In the genomic region with DNA sequence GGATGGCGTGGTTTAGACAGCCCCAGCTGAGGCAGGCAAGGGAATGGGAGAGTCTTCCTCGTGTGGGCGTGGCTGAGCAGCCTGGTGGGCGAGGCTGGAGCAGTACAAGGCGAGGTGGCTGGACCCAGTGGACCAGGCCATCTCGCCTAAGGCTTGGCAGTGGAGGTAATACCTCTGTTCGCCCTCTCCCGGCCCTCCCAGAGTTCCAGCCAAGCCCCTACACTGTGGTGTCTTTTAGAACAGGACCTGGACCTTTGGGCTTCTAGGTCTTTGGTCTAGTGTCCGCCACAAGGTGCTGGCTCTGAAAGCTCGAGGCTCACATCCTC, we compare ENCODE assay signal across 8 mouse cellular contexts. TPM values are rescaled to one million over a fixed set of nuclear protein-coding genes. Genes with fewer than 3 reads are reported as not detected.
DNase-seq lines count a peak whose midpoint lies in the region; ATAC-seq and TF ChIP-seq lines count a peak whose summit lies in the region.

No protein-coding gene starts in this region.

- H3K27me3 ChIP-seq in liver, adult 2 months (ENCODE audit: control insufficient read depth, insufficient read depth, low read length) = no peaks in the 10 kb centered on the region
- no peaks in the 10 kb centered on the region for H3K27me3 ChIP-seq in intestine, postnatal 0 days (replicated peaks; ENCODE audit: control insufficient read depth, insufficient read depth, low read length)
- peaks cover 23% of the 10 kb centered on the region for H3K27me3 ChIP-seq in neural tube, embryonic 14.5 days (ENCODE audit: control insufficient read depth, insufficient read depth, low read length)

- 0 out of 2 replicates have a peak, but pooled peaks have one; percentile 3 for TF ChIP-seq CTCF in liver, adult 2 months (IDR thresholded peaks at IDR 0.05; ENCODE audit: low read depth, low read length)
- no peak for TF ChIP-seq CTCF in embryonic fibroblast, embryonic 13.5 days (IDR thresholded peaks at IDR 0.05; ENCODE audit: borderline replicate concordance, insufficient read depth, low read length)
- no peak for TF ChIP-seq CTCF in intestine, postnatal 0 days (IDR thresholded peaks at IDR 0.05; ENCODE audit: low read depth)

- DNase-seq in liver, adult 2 months (ENCODE audit: extremely low read depth, low read depth, low spot score) = no peak
- DNase-seq in liver = no peak
- DNase-seq in cerebellum, postnatal 14 days = no peak
- no peak for DNase-seq in gastrocnemius, adult 18-20 months (ENCODE audit: low spot score)
- no peak for DNase-seq in left cerebral cortex, postnatal 14 days (ENCODE audit: low spot score in 2 of 2)

- H3K36me3 ChIP-seq in liver, adult 2 months (ENCODE audit: control insufficient read depth, insufficient read depth, low read length) = no peaks in the 10 kb centered on the region
- no peaks in the 10 kb centered on the region for H3K36me3 ChIP-seq in intestine, postnatal 0 days (ENCODE audit: control insufficient read depth, insufficient read depth)
- no peaks in the 10 kb centered on the region for H3K36me3 ChIP-seq in neural tube, embryonic 14.5 days (ENCODE audit: control insufficient read depth, insufficient read depth, low read length)

- TF ChIP-seq POLR2A in liver, adult 2 months (IDR thresholded peaks at IDR 0.05; ENCODE audit: extremely low read depth, insufficient read depth, low read length) = 0 out of 2 replicates have a peak, but pooled peaks have one; percentile 32
- TF ChIP-seq POLR2A in embryonic fibroblast, embryonic 13.5 days (IDR thresholded peaks at IDR 0.05; ENCODE audit: low read depth, low read length) = peak; percentile 46; the same call in 1 of the 2 replicates

- intact Hi-C loops in left cerebral cortex, postnatal 14 days (cut with DNase I) = no loop called here

- peak overlapping the region; percentile 14 for H3K27ac ChIP-seq in liver, adult 2 months (replicated peaks; ENCODE audit: insufficient read depth, low read depth, low read length)
- H3K27ac ChIP-seq in embryonic fibroblast, embryonic 13.5 days (ENCODE audit: insufficient read depth, low read length) = no peak overlapping the region
- H3K27ac ChIP-seq in intestine, postnatal 0 days (ENCODE audit: low read depth, low read length) = peak overlapping the region; percentile 93
- H3K27ac ChIP-seq in neural tube, embryonic 14.5 days (ENCODE audit: low read depth, low read length) = no peak overlapping the region

- H3K4me2 ChIP-seq in intestine, postnatal 0 days (replicated peaks; ENCODE audit: low read depth) = peak overlapping the region; percentile 75
- peak overlapping the region; percentile 91 for H3K4me2 ChIP-seq in neural tube, embryonic 14.5 days (ENCODE audit: low read depth, low read length)

- H3K79me2 ChIP-seq in liver, adult 2 months (ENCODE audit: control insufficient read depth, insufficient read depth, low read length) = peaks cover under 1% of the 10 kb centered on the region; the same call in 1 of the 2 replicates

- ATAC-seq in intestine, postnatal 0 days = no peak
- ATAC-seq in neural tube, embryonic 14.5 days (ENCODE audit: low read depth) = peak; percentile 19; the same call in 1 of the 2 replicates

- WGBS in liver, adult 2 months = 3% methylated on average over 10 of the region's 10 CpGs
- WGBS in intestine, postnatal 0 days = 6% methylated on average over 10 of the region's 10 CpGs
- 8% methylated on average over 10 of the region's 10 CpGs for WGBS in neural tube, embryonic 14.5 days

- H3K4me3 ChIP-seq in liver, adult 2 months (ENCODE audit: insufficient read depth, low read depth, low read length) = peak overlapping the region; percentile 91; the same call in 1 of the 2 replicates
- H3K4me3 ChIP-seq in embryonic fibroblast, embryonic 13.5 days (ENCODE audit: insufficient read depth, low read length) = peak overlapping the region; percentile 72
- peak overlapping the region; percentile 88 for H3K4me3 ChIP-seq in intestine, postnatal 0 days (ENCODE audit: low read depth, low read length)
- H3K4me3 ChIP-seq in neural tube, embryonic 14.5 days (ENCODE audit: low read depth, low read length) = peak overlapping the region; percentile 40

- no peak overlapping the region for H3K9ac ChIP-seq in liver, adult 2 months (ENCODE audit: low read depth, low read length)
- H3K9ac ChIP-seq in intestine, postnatal 0 days (ENCODE audit: low read depth, low read length) = peak overlapping the region; percentile 43; the same call in 1 of the 2 replicates
- H3K9ac ChIP-seq in neural tube, embryonic 14.5 days (replicated peaks; ENCODE audit: low read depth, low read length) = peak overlapping the region; percentile 17; the same call in 1 of the 2 replicates

- no peaks in the 10 kb centered on the region for H3K9me3 ChIP-seq in intestine, postnatal 0 days (ENCODE audit: control insufficient read depth)
- no peaks in the 10 kb centered on the region for H3K9me3 ChIP-seq in neural tube, embryonic 14.5 days (ENCODE audit: control insufficient read depth, low read length)

- H3K4me1 ChIP-seq in liver, adult 2 months (ENCODE audit: control insufficient read depth, insufficient read depth, low read length) = peaks cover 9% of the 10 kb centered on the region; the same call in 1 of the 2 replicates
- H3K4me1 ChIP-seq in embryonic fibroblast, embryonic 13.5 days (ENCODE audit: control insufficient read depth, insufficient read depth, low read length) = no peaks in the 10 kb centered on the region; the same call in 1 of the 2 replicates
- 0 out of 2 replicates have a peak, but pooled peaks cover 4% of the 10 kb centered on the region for H3K4me1 ChIP-seq in intestine, postnatal 0 days (replicated peaks; ENCODE audit: control insufficient read depth, insufficient read depth, low read length)
- peaks cover 8% of the 10 kb centered on the region; the same call in 1 of the 2 replicates for H3K4me1 ChIP-seq in neural tube, embryonic 14.5 days (ENCODE audit: control insufficient read depth, insufficient read depth, low read length)

RNA-seq across cellular contexts. Expression of gene Baiap2l1, which starts 0.6 kb away (rescaled TPM):
- total RNA-seq in liver, adult 2 months (2014; rRNA removed) = 7.9 and 11.7 TPM in 2 replicates
- polyA plus RNA-seq in liver, adult 2 months (2012; rRNA removed) = 7.7 and 10.3 TPM in 2 replicates
- polyA plus RNA-seq in embryonic fibroblast, embryonic 13.5 days (2011; ENCODE audit: insufficient read length, low read depth, missing spikeins) = 5.1 and 7.5 TPM in 2 replicates
- 38.8 and 41.1 TPM in 2 replicates for polyA plus RNA-seq in intestine, postnatal 0 days (2015; fragmentation: Nextera tagmentation; extraction: Ambion mirVana)
- 1.2 and 1.9 TPM in 2 replicates for polyA plus RNA-seq in neural tube, embryonic 14.5 days (2014; fragmentation: Nextera tagmentation; extraction: Ambion mirVana)
- total RNA-seq in gastrocnemius, adult 18-20 months (2021) = under 1 TPM; 0.37 to 0.52 TPM
- under 1 TPM; 0.42 to 0.70 TPM for total RNA-seq in left cerebral cortex, postnatal 14 days (2021)

Comparison
In these comparisons a context has a peak if more than half of its experiments do, and no peak if none do; other contexts are left out.
1. H3K27ac ChIP-seq: peak in liver, adult 2 months (single experiment) and intestine, postnatal 0 days (single experiment); none in embryonic fibroblast, embryonic 13.5 days (single experiment) and neural tube, embryonic 14.5 days (single experiment).
2. H3K4me3 ChIP-seq: peak in every context shown above with its lines; median percentile 91 in liver, adult 2 months; 88 in intestine, postnatal 0 days; 72 in embryonic fibroblast, embryonic 13.5 days; 40 in neural tube, embryonic 14.5 days.